Mouse (Mus musculus) E14TG2a.4 (cell line): Measurements from ENCODE around the gene Ehbp1l1.

ENCODE experiments used
- CTCF ChIP-seq: conservative IDR thresholded peaks from 2 replicates; pipeline ENCODE4 v1.5.1; 2014; ENCODE audit warnings: low read length
- NANOG ChIP-seq: IDR thresholded peaks from 2 replicates; pipeline ENCODE4 v1.6.1; 2014; ENCODE audit warnings: borderline replicate concordance, low read length, mixed read lengths

DNA sequence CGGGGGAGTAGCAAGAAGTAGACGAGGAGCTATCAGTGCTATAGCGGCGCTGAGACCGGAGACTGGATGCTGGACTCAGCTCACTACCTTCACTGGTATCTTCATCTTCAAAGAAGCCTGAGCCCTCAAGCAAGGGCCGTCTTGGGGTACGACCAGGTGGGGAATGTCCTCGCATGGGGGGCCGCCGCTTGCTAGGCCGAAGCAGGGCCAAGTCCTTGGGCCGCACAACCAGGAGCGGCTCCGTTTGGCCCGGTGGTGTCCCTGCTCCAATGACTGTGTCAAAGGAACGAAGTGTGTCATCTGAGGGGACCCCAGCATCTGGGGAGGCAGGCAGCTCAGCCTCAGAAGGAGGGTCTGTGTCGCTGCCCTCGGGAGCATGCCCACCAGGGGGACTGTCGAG, 40.7 kb downstream of the Ehbp1l1 start:
- TF ChIP-seq NANOG (no peak), CTCF (no peak)
